Mouse (Mus musculus): ENCODE measurements around the gene Rac1. TPM values are rescaled to one million over a fixed set of nuclear protein-coding genes. Genes with fewer than 3 reads are reported as not detected.

Gene Rac1
- polyA plus RNA-seq, 1 experiment = 557 TPM

- Histone ChIP-seq H3K4me3 (replicated peaks; ENCODE audit: insufficient read depth, low read depth, low read length) (no peak overlapping the region), H3K4me1 (ENCODE audit: control insufficient read depth, insufficient read depth, low read length) (no peaks in the 10 kb centered on the region), H3K27me3 (ENCODE audit: control insufficient read depth, insufficient read depth, low read length) (no peaks in the 10 kb centered on the region), H3K27ac (ENCODE audit: insufficient read depth, low read length) (no peak overlapping the region)
- 87% methylated on average over 14 of the region's 14 CpGs for WGBS
- no peak for TF ChIP-seq CTCF (IDR thresholded peaks at IDR 0.05; ENCODE audit: borderline replicate concordance, insufficient read depth, low read depth, low read length)
- no peak for TF ChIP-seq POLR2A (IDR thresholded peaks at IDR 0.05; ENCODE audit: borderline replicate concordance, insufficient read depth, low read length)
- DNase-seq = no peak
These were observed 38.0 kb downstream of the Rac1 start for GRCm38 (mm10) chr5:143489749-143490342.

- DNase-seq = no peak
- no peak for TF ChIP-seq CTCF (IDR thresholded peaks at IDR 0.05; ENCODE audit: borderline replicate concordance, insufficient read depth, low read depth, low read length)
- TF ChIP-seq POLR2A (IDR thresholded peaks at IDR 0.05; ENCODE audit: borderline replicate concordance, insufficient read depth, low read length) = no peak
- 90% methylated on average over 5 of the region's 5 CpGs for WGBS
- no peak overlapping the region for H3K4me3 ChIP-seq (replicated peaks; ENCODE audit: insufficient read depth, low read depth, low read length)
- H3K27ac ChIP-seq (ENCODE audit: insufficient read depth, low read length) = no peak overlapping the region
- H3K27me3 ChIP-seq (ENCODE audit: control insufficient read depth, insufficient read depth, low read length) = no peaks in the 10 kb centered on the region
- no peaks in the 10 kb centered on the region for H3K4me1 ChIP-seq (ENCODE audit: control insufficient read depth, insufficient read depth, low read length)
These were observed 39.8 kb downstream of the Rac1 start for GRCm38 (mm10) chr5:143487998-143488397.

GRCm38 (mm10) chr5:143487193-143487592, 40.6 kb downstream of the Rac1 start:
- TF ChIP-seq CTCF (IDR thresholded peaks at IDR 0.05; ENCODE audit: borderline replicate concordance, insufficient read depth, low read depth, low read length) (no peak), POLR2A (IDR thresholded peaks at IDR 0.05; ENCODE audit: borderline replicate concordance, insufficient read depth, low read length) (no peak)
- Histone ChIP-seq H3K4me1 (ENCODE audit: control insufficient read depth, insufficient read depth, low read length) (no peaks in the 10 kb centered on the region), H3K4me3 (replicated peaks; ENCODE audit: insufficient read depth, low read depth, low read length) (no peak overlapping the region), H3K27ac (ENCODE audit: insufficient read depth, low read length) (no peak overlapping the region), H3K27me3 (ENCODE audit: control insufficient read depth, insufficient read depth, low read length) (no peaks in the 10 kb centered on the region)
- 92% methylated on average over 10 of the region's 10 CpGs for WGBS
- no peak for DNase-seq

- WGBS = 81% methylated on average over 5 of the region's 5 CpGs
- TF ChIP-seq CTCF (IDR thresholded peaks at IDR 0.05; ENCODE audit: borderline replicate concordance, insufficient read depth, low read depth, low read length) (no peak), POLR2A (IDR thresholded peaks at IDR 0.05; ENCODE audit: borderline replicate concordance, insufficient read depth, low read length) (no peak)
These were observed 42.9 kb downstream of the Rac1 start for GRCm38 (mm10) chr5:143484955-143485354.

GRCm38 (mm10) chr5:143477901-143478300, 49.9 kb downstream of the Rac1 start:
- Histone ChIP-seq H3K4me3 (replicated peaks; ENCODE audit: insufficient read depth, low read depth, low read length) (no peak overlapping the region), H3K27me3 (ENCODE audit: control insufficient read depth, insufficient read depth, low read length) (no peaks in the 10 kb centered on the region), H3K4me1 (ENCODE audit: control insufficient read depth, insufficient read depth, low read length) (no peaks in the 10 kb centered on the region), H3K27ac (ENCODE audit: insufficient read depth, low read length) (no peak overlapping the region)
- 95% methylated on average over 3 of the region's 3 CpGs for WGBS
- TF ChIP-seq CTCF (IDR thresholded peaks at IDR 0.05; ENCODE audit: borderline replicate concordance, insufficient read depth, low read depth, low read length) (no peak), POLR2A (IDR thresholded peaks at IDR 0.05; ENCODE audit: borderline replicate concordance, insufficient read depth, low read length) (no peak)
- peak in 1 of 2 experiments; percentile 0 for DNase-seq

More at GRCm38 (mm10) chr5:143484955-143485354, 42.9 kb downstream of the Rac1 start:
- H3K4me3 ChIP-seq (replicated peaks; ENCODE audit: insufficient read depth, low read depth, low read length) = no peak overlapping the region
- H3K27ac ChIP-seq (ENCODE audit: insufficient read depth, low read length) = no peak overlapping the region
- no peak for DNase-seq
- H3K27me3 ChIP-seq (ENCODE audit: control insufficient read depth, insufficient read depth, low read length) = no peaks in the 10 kb centered on the region
- H3K4me1 ChIP-seq (ENCODE audit: control insufficient read depth, insufficient read depth, low read length) = no peaks in the 10 kb centered on the region

DNA sequence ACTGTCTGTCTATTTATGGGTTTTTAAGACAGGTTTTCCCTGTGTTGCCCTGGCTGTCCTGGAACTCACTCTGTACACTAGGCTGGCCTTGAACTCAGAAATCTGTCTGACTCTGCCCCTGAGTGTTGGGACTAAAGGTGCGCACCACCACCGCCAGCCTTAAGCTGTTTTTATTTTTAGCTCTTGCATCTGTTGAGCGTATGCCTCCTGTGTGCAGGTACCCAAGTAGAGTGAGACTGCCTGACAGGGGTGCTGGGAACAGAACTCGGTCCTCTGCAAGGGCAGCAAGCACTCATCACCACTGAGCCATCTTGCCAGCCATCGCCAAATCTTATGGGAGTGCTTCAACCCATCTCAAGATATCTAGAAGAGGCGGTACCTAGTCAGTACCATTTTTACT, 51.8 kb downstream of the Rac1 start:
- Histone ChIP-seq H3K27ac (ENCODE audit: insufficient read depth, low read length) (no peak overlapping the region), H3K4me1 (ENCODE audit: control insufficient read depth, insufficient read depth, low read length) (peaks cover 10% of the 10 kb centered on the region; the same call in 1 of the 2 replicates), H3K4me3 (replicated peaks; ENCODE audit: insufficient read depth, low read depth, low read length) (no peak overlapping the region), H3K27me3 (ENCODE audit: control insufficient read depth, insufficient read depth, low read length) (no peaks in the 10 kb centered on the region)
- DNase-seq = no peak
- TF ChIP-seq CTCF (IDR thresholded peaks at IDR 0.05; ENCODE audit: borderline replicate concordance, insufficient read depth, low read depth, low read length) (no peak), POLR2A (IDR thresholded peaks at IDR 0.05; ENCODE audit: borderline replicate concordance, insufficient read depth, low read length) (no peak)
- WGBS = 95% methylated on average over 6 of the region's 6 CpGs

- Histone ChIP-seq H3K4me3 (replicated peaks; ENCODE audit: insufficient read depth, low read depth, low read length) (no peak overlapping the region), H3K4me1 (ENCODE audit: control insufficient read depth, insufficient read depth, low read length) (peaks cover 15% of the 10 kb centered on the region; the same call in 1 of the 2 replicates), H3K27me3 (ENCODE audit: control insufficient read depth, insufficient read depth, low read length) (no peaks in the 10 kb centered on the region), H3K27ac (ENCODE audit: insufficient read depth, low read length) (no peak overlapping the region)
- 90% methylated on average over 20 of the region's 20 CpGs for WGBS
- no peak for DNase-seq
- TF ChIP-seq POLR2A (IDR thresholded peaks at IDR 0.05; ENCODE audit: borderline replicate concordance, insufficient read depth, low read length) = no peak
These were observed 52.5 kb downstream of the Rac1 start for GRCm38 (mm10) chr5:143475153-143475844.
